Mouse (Mus musculus): ENCODE measurements around the gene Mctp2.

DNA sequence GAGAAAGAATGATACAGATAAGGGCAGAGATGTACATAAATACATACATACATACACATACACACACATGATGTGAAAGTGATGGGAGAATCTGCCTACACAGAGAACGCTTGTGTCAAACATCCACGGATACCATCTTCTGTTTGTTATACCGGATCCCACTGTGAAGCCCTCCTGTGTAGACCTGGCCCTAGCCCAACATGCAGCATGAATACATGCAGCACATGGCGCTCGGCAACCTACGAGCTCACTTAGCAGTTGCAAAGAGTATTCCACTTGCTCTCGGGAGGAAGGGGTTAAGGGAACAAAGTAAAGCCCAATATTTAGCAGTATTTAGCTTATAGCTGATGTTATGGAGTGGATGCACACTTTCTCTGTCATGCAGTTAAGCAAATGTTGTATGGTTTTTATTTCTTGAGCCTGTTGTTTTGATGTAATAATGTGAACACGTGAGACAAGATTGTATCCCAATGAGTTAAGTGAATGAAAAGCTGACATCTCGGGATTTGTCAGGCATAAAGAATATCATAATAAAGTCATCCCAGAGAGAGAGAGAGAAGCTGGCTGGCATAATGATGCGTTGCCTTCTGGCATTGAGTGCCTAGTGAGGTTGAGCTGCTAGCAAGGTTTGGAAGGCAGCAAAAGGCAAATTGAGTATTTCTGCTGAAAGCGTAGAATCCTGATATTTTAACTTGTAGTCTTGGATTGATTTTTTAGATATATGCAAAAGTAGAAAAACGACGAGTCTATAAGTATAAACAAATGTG, 234.8 kb downstream of the Mctp2 start:
- TF ChIP-seq CTCF (IDR thresholded peaks at IDR 0.05; ENCODE audit: extremely low read depth, insufficient read length, insufficient replicate concordance, low read depth, low read length) (no peak), POLR2A (IDR thresholded peaks at IDR 0.05; ENCODE audit: low read depth, low read length) (no peak)
